Mouse (Mus musculus) retina, adult 2 months (tissue): ENCODE data around the gene Hhat.

Experiments used
- DNase-seq: peaks from one replicate; pipeline ENCODE4 v3.0.0-alpha.2; 2012; ENCODE audit warnings: low read depth, low spot score

Gene Hhat

GRCm38 (mm10) chr1:192497505-192497904, 273.5 kb downstream of the Hhat start:
- no peak for DNase-seq

DNA sequence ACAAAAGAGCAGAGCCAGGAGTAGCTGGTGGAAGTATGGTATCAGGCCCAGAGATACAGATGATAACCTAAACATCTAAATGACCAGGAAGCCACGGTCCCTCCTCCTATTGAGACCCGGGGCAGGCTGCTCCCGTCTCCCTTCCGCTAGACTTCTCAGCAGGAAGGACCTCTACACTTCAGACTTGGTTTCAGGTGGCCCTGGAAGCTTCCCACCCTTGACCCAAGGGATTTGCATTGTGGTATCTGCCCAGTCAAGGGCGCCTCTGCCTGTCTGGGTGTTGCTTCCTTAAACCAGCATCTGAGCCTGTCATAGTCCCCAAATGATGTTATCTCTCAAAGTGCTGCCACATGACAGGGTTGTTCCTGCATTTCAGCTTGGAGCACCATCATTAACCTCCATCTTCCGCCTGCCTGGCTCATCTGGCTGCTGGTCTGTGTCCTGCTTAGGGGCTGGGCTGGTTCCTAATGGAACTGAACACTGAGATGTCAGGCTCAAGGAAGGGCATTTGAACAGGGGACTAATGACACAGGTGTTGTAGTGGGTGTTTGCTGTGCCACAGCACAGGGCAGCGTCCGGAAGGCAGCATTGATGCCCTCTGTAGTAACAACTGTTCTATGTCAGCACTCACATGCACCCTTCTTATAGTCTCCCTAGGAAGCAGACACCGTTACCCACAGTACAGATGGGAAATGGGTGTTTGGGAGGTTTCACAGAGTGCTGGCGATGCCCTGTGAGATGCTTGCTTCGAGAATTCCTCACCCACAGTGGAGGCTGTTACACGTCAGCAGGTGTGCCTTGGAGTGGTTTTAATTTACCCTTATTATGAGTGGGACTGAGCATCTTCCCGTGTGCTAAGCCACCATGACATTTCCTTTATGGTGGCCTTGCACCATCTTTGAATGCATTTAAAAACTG, 280.9 kb downstream of the Hhat start:
- DNase-seq, result no peak

DNA sequence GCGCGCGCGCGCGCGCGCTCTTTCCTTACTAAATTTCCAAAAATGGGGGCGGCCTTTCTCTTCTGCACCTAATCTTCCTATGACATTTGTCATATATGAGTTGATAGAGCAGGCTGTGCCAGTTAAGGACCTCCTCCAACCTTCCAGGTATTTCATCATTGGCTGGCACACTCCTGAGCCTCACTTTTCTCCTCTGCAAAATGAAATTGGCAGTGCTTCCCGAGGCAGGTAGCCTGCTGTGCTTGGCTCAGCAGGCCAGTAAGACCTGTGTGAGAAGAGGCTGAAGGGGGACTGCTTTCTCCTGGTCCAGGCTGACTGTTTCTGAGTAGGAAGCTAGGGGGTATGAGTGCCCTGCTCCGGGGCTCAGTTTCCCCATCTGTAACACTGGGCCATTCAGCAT, 283.5 kb downstream of the Hhat start:
- DNase-seq, result no peak

DNA sequence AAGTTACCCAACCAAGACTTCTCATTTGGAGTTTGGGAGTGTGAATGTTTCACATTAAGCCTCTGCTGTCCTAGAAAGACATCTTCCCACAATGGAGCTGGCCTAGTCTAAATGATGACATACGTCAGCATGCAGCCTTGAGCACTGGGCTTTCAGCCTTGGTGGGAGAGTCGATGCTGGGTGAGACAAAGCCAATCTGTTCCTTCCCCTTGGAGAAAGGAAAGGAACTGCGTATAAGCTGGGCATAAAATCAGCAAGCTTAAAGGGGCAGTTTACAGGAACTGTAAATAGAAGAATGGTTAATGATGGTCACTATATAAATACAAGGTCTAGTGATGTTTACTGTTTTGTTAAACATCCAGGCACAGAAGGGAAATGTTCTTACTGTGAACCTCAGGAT, 286.0 kb downstream of the Hhat start:
- DNase-seq, result no peak

- no peak for DNase-seq
These were observed 289.6 kb downstream of the Hhat start for GRCm38 (mm10) chr1:192481446-192481845.

DNA sequence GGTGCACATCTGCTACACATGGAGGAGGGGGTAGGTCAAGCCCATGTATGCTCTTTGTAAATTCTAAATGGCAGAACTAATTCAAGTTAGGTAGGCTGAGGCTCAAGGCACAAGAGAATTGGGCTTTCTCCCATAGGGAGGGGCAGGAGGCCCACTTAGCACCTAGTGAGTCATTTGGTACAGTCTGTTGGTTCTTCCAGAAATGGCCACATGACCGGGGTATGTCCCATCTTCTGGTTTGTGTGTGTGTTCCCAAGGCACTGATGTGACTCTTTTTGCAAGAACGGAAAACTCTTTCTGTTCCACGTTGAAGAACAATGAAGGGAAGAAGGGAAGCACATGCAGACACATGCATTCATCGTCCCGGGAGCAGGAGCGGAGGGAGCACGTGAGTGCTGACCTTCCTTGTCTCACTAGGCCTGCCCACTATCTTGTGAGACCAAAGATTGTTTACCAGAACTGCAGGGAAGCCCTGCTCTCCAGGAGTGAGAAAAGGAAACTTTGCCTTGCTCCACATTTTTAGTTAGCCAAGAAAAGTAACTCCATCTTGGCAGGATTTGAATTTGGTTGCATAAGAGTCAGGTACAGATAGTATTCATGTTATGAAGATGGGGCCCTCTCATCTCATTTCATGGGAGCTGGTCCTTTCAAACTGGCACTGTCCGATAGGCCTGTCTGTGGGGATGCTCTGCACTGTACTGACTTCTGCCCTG, 290.8 kb downstream of the Hhat start:
- DNase-seq, result no peak

DNA sequence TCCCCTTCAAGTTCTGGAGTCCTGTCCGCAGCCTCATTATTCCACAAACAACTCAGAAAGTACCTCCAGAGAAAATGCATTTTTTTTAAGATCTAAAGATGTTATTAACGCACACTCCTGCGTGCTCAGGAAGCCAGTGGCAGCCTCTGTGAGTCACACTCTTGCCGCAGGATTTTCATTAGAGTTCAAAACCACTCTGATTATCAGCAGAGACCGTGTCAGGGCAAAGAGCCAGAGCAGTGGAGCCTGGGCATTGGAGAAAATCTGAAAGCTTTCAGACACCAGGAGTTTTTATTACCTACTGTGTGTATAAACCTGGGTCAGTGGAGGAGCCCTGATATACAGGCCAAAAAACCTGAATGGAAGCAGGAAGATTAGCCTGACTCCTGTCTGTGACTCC, 292.8 kb downstream of the Hhat start:
- no peak for DNase-seq

GRCm38 (mm10) chr1:192477556-192477955, 293.5 kb downstream of the Hhat start:
- DNase-seq, result no peak

- DNase-seq, result no peak
These were observed 294.3 kb downstream of the Hhat start for GRCm38 (mm10) chr1:192476704-192477103.

- DNase-seq, result no peak
These were observed 297.9 kb downstream of the Hhat start for GRCm38 (mm10) chr1:192473134-192473533.

DNA sequence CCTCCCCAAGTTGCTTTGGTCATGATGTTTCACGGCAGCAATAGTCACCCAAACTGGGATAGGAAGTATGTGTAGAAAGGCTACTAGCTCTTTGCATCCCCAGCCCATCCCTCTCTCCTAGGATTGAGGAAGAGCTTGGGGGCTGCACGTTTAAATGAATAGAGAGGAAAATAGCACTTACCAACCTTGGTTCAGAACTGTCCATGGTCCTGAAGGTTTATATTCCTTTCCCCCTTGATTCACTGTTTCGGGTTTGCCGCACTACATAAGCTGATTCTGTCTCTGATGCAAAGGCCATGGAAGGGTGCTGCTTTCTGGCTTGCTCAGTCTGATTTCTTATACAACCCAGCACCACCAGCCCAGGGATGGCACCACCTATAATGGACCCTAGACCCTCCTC, 298.7 kb downstream of the Hhat start:
- DNase-seq, result no peak

DNA sequence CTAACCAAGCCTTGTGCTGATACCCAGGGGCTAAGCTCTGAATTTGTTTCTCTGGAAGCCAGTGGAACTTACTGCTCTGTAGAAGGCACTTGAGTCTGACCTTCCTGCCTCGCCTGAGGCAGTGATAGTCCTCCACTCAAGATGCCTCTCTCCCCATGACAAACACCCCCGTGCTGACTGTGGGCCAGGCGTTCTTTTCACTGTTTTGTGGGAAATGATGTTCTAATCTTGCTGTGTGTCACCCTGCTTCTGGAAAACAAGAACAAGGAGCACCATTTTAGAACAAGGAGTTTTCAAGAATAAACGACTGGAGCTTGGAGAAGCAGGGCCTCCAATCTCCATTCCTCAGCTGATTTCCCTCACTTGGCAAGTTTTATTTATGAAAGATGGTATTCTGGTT, 307.3 kb downstream of the Hhat start:
- no peak for DNase-seq

GRCm38 (mm10) chr1:192457526-192458206, 313.4 kb downstream of the Hhat start:
- no peak for DNase-seq

DNA sequence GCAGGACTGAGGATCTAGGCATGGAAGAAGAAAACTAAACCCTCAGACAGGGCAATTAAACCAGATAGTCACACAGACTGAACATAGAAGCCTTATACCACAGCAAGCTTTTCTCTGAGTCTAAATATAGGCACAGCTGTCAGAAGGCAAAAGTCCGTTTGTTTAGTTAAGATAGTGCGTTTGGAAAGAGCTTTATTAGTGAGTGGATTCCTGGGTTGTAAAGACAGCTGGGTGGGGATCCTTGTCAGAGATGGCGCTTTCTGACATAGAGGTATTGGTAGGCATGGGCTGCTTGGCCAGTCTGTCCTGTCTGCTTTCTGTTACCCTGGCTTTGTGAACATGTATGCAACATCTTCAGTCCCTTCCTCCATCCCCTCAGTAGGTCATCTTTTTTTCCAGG, 314.0 kb downstream of the Hhat start:
- no peak for DNase-seq

DNA sequence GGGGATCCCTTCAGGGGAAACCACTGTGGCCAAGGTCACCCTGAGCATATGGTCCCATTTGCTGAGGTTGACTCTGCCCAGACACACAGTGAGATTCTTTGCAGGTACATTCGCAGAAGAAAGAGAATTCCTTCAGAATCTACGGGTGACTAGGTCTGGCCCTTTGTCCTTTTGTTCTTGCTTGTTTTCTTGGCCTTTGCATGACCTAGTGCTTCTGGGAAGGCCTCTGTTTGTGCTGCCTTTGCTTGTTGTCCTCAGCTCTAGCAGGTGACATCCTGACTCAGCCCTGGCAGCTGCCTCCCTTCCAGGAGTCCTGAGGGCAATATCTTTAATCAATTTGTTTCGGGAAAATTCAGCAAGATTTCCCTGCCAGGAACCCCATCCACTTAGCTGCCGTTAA, 316.0 kb downstream of the Hhat start:
- DNase-seq, result no peak

GRCm38 (mm10) chr1:192454501-192454900, 316.5 kb downstream of the Hhat start:
- no peak for DNase-seq

DNA sequence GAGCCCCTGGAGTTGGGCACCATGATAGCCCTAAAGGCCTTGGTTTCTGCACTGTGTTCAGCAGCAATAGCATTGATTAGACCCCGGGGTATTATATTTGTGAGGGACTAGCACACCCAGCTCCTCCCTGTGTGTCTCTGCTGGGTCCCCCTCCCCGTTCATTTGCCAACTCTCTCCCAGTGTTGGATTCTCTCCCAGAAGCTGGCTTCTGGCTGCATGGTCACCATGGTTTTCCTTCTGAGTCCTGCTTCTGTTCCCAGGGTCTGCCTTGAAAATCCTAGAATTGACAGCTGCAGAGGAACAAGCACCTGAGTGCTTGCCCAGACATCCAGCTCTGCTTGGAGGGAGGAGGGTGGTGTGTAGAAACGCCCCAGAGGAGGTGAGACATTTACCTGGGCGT, 319.3 kb downstream of the Hhat start:
- DNase-seq, result no peak

- no peak for DNase-seq
These were observed 320.6 kb downstream of the Hhat start for GRCm38 (mm10) chr1:192450425-192450824.

DNA sequence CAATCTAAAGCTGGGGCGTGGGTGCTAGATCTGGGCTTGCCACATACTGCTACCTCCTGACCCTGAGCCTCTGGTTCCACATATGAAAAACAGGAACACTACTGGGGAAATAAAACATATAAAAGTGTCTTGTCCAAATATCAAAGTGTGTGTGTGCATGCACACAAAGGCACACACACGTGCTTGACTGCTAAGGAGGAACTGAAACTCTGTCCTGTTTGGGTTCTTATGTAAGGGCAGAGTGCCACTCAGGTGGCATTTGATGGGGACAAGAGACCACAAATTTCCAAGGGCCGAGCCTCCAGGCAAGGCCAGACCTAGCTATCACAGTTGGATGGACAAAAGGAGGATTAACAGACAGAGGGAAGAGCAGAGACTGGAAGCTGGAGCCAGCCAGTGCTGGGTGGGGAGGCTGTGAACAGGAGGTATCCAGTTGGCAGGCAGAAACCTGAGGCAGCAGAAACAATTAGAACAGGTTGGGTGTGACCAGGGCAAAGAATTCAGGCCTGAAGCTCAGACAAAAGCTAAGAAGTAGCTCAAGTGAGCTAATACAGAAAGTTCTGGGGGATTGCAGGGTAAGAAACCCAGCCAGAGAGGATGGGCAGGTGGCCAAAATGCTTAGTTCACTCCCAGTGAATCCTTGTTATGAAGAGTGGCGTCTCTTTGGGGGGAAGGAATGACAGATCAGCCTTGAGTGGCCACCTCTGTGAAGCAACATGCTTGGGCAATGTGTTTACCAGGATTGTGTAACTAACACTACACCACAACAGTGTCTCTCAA, 321.3 kb downstream of the Hhat start:
- no peak for DNase-seq

- DNase-seq, result no peak
These were observed 322.5 kb downstream of the Hhat start for GRCm38 (mm10) chr1:192448512-192448911.

DNA sequence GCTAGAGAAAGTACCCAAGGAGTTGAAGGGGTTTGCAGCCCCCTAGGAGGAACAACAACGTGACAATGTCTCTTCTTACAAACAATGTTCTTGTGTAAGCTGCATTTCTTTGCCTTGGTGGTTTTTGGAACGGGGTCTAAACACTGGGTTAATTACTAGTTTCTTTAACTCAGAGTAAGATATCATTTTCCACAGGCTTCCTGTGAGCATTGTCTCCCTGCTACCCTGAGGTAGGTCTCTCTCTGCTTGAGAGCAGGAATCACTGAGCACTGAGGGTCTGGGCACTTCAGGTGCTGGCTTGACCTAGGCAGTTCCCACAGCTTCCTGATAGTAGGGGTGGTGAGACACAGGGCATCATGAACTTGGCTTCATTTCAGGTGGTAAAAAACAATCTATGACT, 323.4 kb downstream of the Hhat start:
- no peak for DNase-seq
